Mouse (Mus musculus): ENCODE measurements at regions not wholly inside any gene's neighbourhood (a gene's known extent, or its start where the extent isn't known, plus 50 kb on each side); places are given as distances from the start of the nearest gene placed in this dataset.

GRCm38 (mm10) chr14:24886164-24886563, 399.2 kb downstream of the Rps24 start:
- Histone ChIP-seq H3K4me3 (ENCODE audit: low read depth, low read length) (no peak overlapping the region), H3K9me3 (replicated peaks; ENCODE audit: control insufficient read depth, insufficient read depth, low read length, poor library complexity, severe bottlenecking) (no peaks in the 10 kb centered on the region), H3K9ac (ENCODE audit: low read depth, poor library complexity, severe bottlenecking) (no peak overlapping the region), H3K4me1 (ENCODE audit: control insufficient read depth, insufficient read depth, low read length) (no peaks in the 10 kb centered on the region), H3K27me3 (ENCODE audit: control insufficient read depth, insufficient read depth, low read length, poor library complexity, severe bottlenecking) (no peaks in the 10 kb centered on the region), H3K27ac (ENCODE audit: insufficient read depth, low read length) (no peak overlapping the region), H3K36me3 (ENCODE audit: control insufficient read depth, insufficient read depth, low read length, poor library complexity, severe bottlenecking) (no peaks in the 10 kb centered on the region)
- no peak for TF ChIP-seq CTCF (IDR thresholded peaks at IDR 0.05; ENCODE audit: low read depth, low read length)

- no peaks in the 10 kb centered on the region for H3K27me3 ChIP-seq (ENCODE audit: control insufficient read depth, insufficient read depth, low read length, poor library complexity, severe bottlenecking)
- no peak overlapping the region for H3K4me3 ChIP-seq (ENCODE audit: low read depth, low read length)
- TF ChIP-seq EP300 (IDR thresholded peaks at IDR 0.05; ENCODE audit: insufficient read depth, low read depth, low read length) (no peak), CTCF (IDR thresholded peaks at IDR 0.05; ENCODE audit: low read depth, low read length) (no peak), POLR2A (IDR thresholded peaks at IDR 0.05; ENCODE audit: insufficient read depth, low read length) (no peak)
- H3K9ac ChIP-seq (ENCODE audit: low read depth, poor library complexity, severe bottlenecking): no peak overlapping the region
- no peaks in the 10 kb centered on the region for H3K9me3 ChIP-seq (replicated peaks; ENCODE audit: control insufficient read depth, insufficient read depth, low read length, poor library complexity, severe bottlenecking)
- no peaks in the 10 kb centered on the region for H3K36me3 ChIP-seq (ENCODE audit: control insufficient read depth, insufficient read depth, low read length, poor library complexity, severe bottlenecking)
- H3K27ac ChIP-seq (ENCODE audit: insufficient read depth, low read length): no peak overlapping the region
- no peaks in the 10 kb centered on the region for H3K4me1 ChIP-seq (ENCODE audit: control insufficient read depth, insufficient read depth, low read length)
Measured at GRCm38 (mm10) chr14:24886896-24887421, 400.0 kb downstream of the Rps24 start.

GRCm38 (mm10) chr14:24890856-24891255, 403.9 kb downstream of the Rps24 start:
- Histone ChIP-seq H3K36me3 (ENCODE audit: control insufficient read depth, insufficient read depth, low read length, poor library complexity, severe bottlenecking) (no peaks in the 10 kb centered on the region), H3K9me3 (replicated peaks; ENCODE audit: control insufficient read depth, insufficient read depth, low read length, poor library complexity, severe bottlenecking) (no peaks in the 10 kb centered on the region), H3K27me3 (ENCODE audit: control insufficient read depth, insufficient read depth, low read length, poor library complexity, severe bottlenecking) (no peaks in the 10 kb centered on the region), H3K4me1 (ENCODE audit: control insufficient read depth, insufficient read depth, low read length) (no peaks in the 10 kb centered on the region), H3K27ac (ENCODE audit: insufficient read depth, low read length) (no peak overlapping the region), H3K9ac (ENCODE audit: low read depth, poor library complexity, severe bottlenecking) (no peak overlapping the region), H3K4me3 (ENCODE audit: low read depth, low read length) (no peak overlapping the region)
- no peak for TF ChIP-seq CTCF (IDR thresholded peaks at IDR 0.05; ENCODE audit: low read depth, low read length)
- no peak for TF ChIP-seq POLR2A (IDR thresholded peaks at IDR 0.05; ENCODE audit: insufficient read depth, low read length)
- TF ChIP-seq EP300 (IDR thresholded peaks at IDR 0.05; ENCODE audit: insufficient read depth, low read depth, low read length): no peak

- Histone ChIP-seq H3K9me3 (replicated peaks; ENCODE audit: control insufficient read depth, insufficient read depth, low read length, poor library complexity, severe bottlenecking) (no peaks in the 10 kb centered on the region), H3K4me1 (ENCODE audit: control insufficient read depth, insufficient read depth, low read length) (no peaks in the 10 kb centered on the region), H3K4me3 (ENCODE audit: low read depth, low read length) (no peak overlapping the region), H3K27me3 (ENCODE audit: control insufficient read depth, insufficient read depth, low read length, poor library complexity, severe bottlenecking) (no peaks in the 10 kb centered on the region), H3K9ac (ENCODE audit: low read depth, poor library complexity, severe bottlenecking) (no peak overlapping the region), H3K27ac (ENCODE audit: insufficient read depth, low read length) (no peak overlapping the region), H3K36me3 (ENCODE audit: control insufficient read depth, insufficient read depth, low read length, poor library complexity, severe bottlenecking) (no peaks in the 10 kb centered on the region)
- no peak for TF ChIP-seq CTCF (IDR thresholded peaks at IDR 0.05; ENCODE audit: low read depth, low read length)
- no peak for TF ChIP-seq EP300 (IDR thresholded peaks at IDR 0.05; ENCODE audit: insufficient read depth, low read depth, low read length)
- TF ChIP-seq POLR2A (IDR thresholded peaks at IDR 0.05; ENCODE audit: insufficient read depth, low read length): no peak
Measured at GRCm38 (mm10) chr14:24895196-24895595, 408.3 kb downstream of the Rps24 start.

GRCm38 (mm10) chr14:24896681-24897080, 409.8 kb downstream of the Rps24 start:
- no peak for TF ChIP-seq POLR2A (IDR thresholded peaks at IDR 0.05; ENCODE audit: insufficient read depth, low read length)
- TF ChIP-seq CTCF (IDR thresholded peaks at IDR 0.05; ENCODE audit: low read depth, low read length): no peak
- no peak for TF ChIP-seq EP300 (IDR thresholded peaks at IDR 0.05; ENCODE audit: insufficient read depth, low read depth, low read length)
- H3K27me3 ChIP-seq (ENCODE audit: control insufficient read depth, insufficient read depth, low read length, poor library complexity, severe bottlenecking): no peaks in the 10 kb centered on the region
- no peaks in the 10 kb centered on the region for H3K4me1 ChIP-seq (ENCODE audit: control insufficient read depth, insufficient read depth, low read length)
- H3K27ac ChIP-seq (ENCODE audit: insufficient read depth, low read length): no peak overlapping the region
- no peaks in the 10 kb centered on the region for H3K9me3 ChIP-seq (replicated peaks; ENCODE audit: control insufficient read depth, insufficient read depth, low read length, poor library complexity, severe bottlenecking)
- H3K9ac ChIP-seq (ENCODE audit: low read depth, poor library complexity, severe bottlenecking): no peak overlapping the region
- no peaks in the 10 kb centered on the region for H3K36me3 ChIP-seq (ENCODE audit: control insufficient read depth, insufficient read depth, low read length, poor library complexity, severe bottlenecking)
- no peak overlapping the region for H3K4me3 ChIP-seq (ENCODE audit: low read depth, low read length)

- no peak for TF ChIP-seq EP300 (IDR thresholded peaks at IDR 0.05; ENCODE audit: insufficient read depth, low read depth, low read length)
- no peak for TF ChIP-seq POLR2A (IDR thresholded peaks at IDR 0.05; ENCODE audit: insufficient read depth, low read length)
- TF ChIP-seq CTCF (IDR thresholded peaks at IDR 0.05; ENCODE audit: low read depth, low read length): no peak
- H3K4me1 ChIP-seq (ENCODE audit: control insufficient read depth, insufficient read depth, low read length): no peaks in the 10 kb centered on the region
- H3K36me3 ChIP-seq (ENCODE audit: control insufficient read depth, insufficient read depth, low read length, poor library complexity, severe bottlenecking): no peaks in the 10 kb centered on the region
- no peaks in the 10 kb centered on the region for H3K27me3 ChIP-seq (ENCODE audit: control insufficient read depth, insufficient read depth, low read length, poor library complexity, severe bottlenecking)
- no peak overlapping the region for H3K4me3 ChIP-seq (ENCODE audit: low read depth, low read length)
- H3K9ac ChIP-seq (ENCODE audit: low read depth, poor library complexity, severe bottlenecking): no peak overlapping the region
- no peak overlapping the region for H3K27ac ChIP-seq (ENCODE audit: insufficient read depth, low read length)
- no peaks in the 10 kb centered on the region for H3K9me3 ChIP-seq (replicated peaks; ENCODE audit: control insufficient read depth, insufficient read depth, low read length, poor library complexity, severe bottlenecking)
Measured at GRCm38 (mm10) chr14:24900501-24901179, 413.7 kb downstream of the Rps24 start.
